Mouse (Mus musculus): Measurements from ENCODE around the gene Nub1.

DNA sequence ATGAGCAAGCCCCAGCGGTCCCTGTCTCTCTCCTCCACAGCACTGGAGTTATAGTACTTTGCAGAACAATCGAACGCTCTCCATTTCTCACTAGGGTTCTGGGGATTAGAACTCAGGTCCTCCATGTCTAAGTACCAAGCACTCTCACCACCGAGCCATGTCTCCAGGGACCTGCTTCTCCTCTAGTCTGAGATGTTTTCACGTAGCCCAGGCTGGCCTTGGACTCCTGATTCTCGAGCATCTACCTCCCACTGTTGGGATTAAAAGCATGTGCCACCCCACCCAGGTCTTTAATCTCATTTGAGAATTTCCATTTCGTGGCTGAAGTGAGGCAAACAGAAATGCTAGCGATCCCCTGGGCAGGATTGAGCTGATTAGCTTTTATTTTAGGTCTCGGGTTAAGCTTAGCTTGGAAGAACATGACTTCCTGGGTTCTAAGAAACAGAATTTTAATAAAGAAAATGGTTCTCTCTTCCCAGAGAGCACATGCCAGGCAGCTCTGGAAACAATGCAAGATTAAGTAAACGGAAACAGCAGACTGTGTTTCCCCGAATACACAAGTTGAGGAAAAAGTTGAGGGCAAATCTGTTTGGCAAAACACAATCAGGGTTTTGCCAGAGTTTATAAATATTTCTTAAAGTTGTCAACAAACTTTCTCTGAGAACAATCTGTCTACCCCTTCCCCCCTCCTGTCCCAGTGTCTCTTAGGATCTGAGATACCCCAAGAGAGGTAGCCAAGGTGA lies 38.4 kb downstream of the Nub1 start:
- no peak for TF ChIP-seq CTCF (IDR thresholded peaks at IDR 0.05; ENCODE audit: low read depth, low read length)
- no peak for TF ChIP-seq POLR2A (IDR thresholded peaks at IDR 0.05; ENCODE audit: extremely low read depth, insufficient read depth, low read length)
